Mouse (Mus musculus): Measurements from ENCODE around the gene Taf8.

Taf8 gene

GRCm38 (mm10) chr17:47458310-47458709, 43.8 kb downstream of the Taf8 start:
- no peak for DNase-seq (ENCODE audit: low spot score)

- DNase-seq (ENCODE audit: low spot score): peak; percentile 64
These were observed 47.4 kb downstream of the Taf8 start for GRCm38 (mm10) chr17:47454675-47455074.

- DNase-seq (ENCODE audit: low spot score): no peak
These were observed 49.2 kb downstream of the Taf8 start for GRCm38 (mm10) chr17:47452886-47453285.

- no peak for DNase-seq (ENCODE audit: low spot score)
These were observed 51.1 kb downstream of the Taf8 start for GRCm38 (mm10) chr17:47450880-47451565.

GRCm38 (mm10) chr17:47450239-47450638, 51.9 kb downstream of the Taf8 start:
- no peak for DNase-seq (ENCODE audit: low spot score)

- DNase-seq (ENCODE audit: low spot score): no peak
These were observed 52.7 kb downstream of the Taf8 start for GRCm38 (mm10) chr17:47449432-47449831.

- DNase-seq (ENCODE audit: low spot score): no peak
These were observed 53.3 kb downstream of the Taf8 start for GRCm38 (mm10) chr17:47448523-47449372.

- no peak for DNase-seq (ENCODE audit: low spot score)
These were observed 55.5 kb downstream of the Taf8 start for GRCm38 (mm10) chr17:47446561-47446960.

- no peak for DNase-seq (ENCODE audit: low spot score)
These were observed 56.1 kb downstream of the Taf8 start for GRCm38 (mm10) chr17:47446025-47446424.

- DNase-seq (ENCODE audit: low spot score): no peak
These were observed 56.6 kb downstream of the Taf8 start for GRCm38 (mm10) chr17:47445518-47445917.

GRCm38 (mm10) chr17:47444113-47444512, 58.0 kb downstream of the Taf8 start:
- no peak for DNase-seq (ENCODE audit: low spot score)

- DNase-seq (ENCODE audit: low spot score): no peak
These were observed 59.8 kb downstream of the Taf8 start for GRCm38 (mm10) chr17:47442271-47442670.

GRCm38 (mm10) chr17:47441296-47442051, 60.6 kb downstream of the Taf8 start:
- DNase-seq (ENCODE audit: low spot score): no peak

GRCm38 (mm10) chr17:47440359-47440890, 61.7 kb downstream of the Taf8 start:
- DNase-seq (ENCODE audit: low spot score): no peak

- DNase-seq (ENCODE audit: low spot score): no peak
These were observed 62.6 kb downstream of the Taf8 start for GRCm38 (mm10) chr17:47439396-47440028.

- DNase-seq (ENCODE audit: low spot score): no peak
These were observed 63.5 kb downstream of the Taf8 start for GRCm38 (mm10) chr17:47438611-47439010.

GRCm38 (mm10) chr17:47436907-47437547, 65.1 kb downstream of the Taf8 start, which contains the start of gene 1700001C19Rik:
Gene 1700001C19Rik, minus strand, starts transcription at chr17:47437376.
- DNase-seq (ENCODE audit: low spot score): no peak

- no peak for DNase-seq (ENCODE audit: low spot score)
These were observed 65.8 kb downstream of the Taf8 start, which contains the start of gene AI661453 for GRCm38 (mm10) chr17:47436156-47436906. Gene AI661453, plus strand, starts transcription at chr17:47436615.
